Mouse (Mus musculus) urinary bladder, postnatal 4 days (tissue): ENCODE data around the gene Bcl2l12.
"Not testable (repeated sequence)": the region's sequence is repeated elsewhere in the genome, so short reads cannot be mapped to it uniquely, and the experiment has no call there.

Source experiments
- DNase-seq, 2 experiments: peaks; one replicate each; pipeline ENCODE4 v3.0.0; 2021 to 2022; ENCODE audit warnings: low spot score in 2 of 2

The Bcl2l12 gene

GRCm38 (mm10) chr7:44998501-44998955, at the start of gene Bcl2l12:
Gene Bcl2l12, minus strand, starts transcription at chr7:44998712.
- DNase-seq: no peak

- no peak for DNase-seq
Observed at GRCm38 (mm10) chr7:45047491-45047890, 49.0 kb upstream of the Bcl2l12 start.

DNA sequence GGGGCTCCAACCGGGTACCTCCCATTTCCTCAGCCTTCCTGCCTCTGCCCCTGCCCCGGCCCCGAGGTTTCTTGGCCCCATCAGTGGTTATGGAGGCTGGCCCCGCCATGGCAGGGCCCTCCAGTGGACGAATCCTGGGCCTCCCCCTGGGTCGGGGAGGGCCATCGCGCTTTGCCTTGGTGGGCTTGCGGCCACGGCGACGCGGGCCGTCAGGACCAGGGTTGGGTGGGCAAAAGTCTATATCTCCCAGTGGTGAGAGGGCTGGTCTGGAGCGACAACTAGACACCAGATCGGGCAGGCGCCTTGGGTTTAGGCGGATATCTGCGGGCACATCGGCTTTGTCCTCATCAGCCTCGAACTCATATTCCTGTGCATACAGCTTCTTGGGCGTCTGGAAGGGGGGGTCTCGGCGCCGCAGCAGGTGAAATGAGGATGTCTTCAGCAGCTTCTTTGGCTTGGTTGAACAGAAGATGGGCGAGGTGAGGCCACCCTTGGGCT, 48.4 kb upstream of the Bcl2l12 start:
- no peak for DNase-seq

DNA sequence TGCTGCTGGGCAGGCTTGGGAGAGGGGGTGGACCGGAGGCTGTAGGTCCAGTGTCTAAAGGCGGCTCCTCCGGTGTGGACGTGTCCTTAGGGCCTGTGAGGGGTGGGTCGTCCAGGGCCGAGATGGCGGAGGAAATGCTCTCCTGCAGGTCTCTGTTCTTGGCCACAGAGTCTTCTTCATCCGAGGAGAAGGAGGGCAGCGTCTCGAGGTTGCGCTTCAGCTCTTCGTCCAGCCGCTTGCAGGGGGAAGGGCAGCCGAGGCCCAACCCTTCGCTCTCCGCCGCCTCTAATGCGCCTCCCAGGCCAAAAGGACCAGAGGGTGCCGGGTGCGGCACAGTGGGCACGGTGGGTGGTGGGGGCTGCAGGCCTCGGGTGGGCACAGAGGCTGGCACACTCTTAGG, 47.2 kb upstream of the Bcl2l12 start:
- no peak for DNase-seq

DNA sequence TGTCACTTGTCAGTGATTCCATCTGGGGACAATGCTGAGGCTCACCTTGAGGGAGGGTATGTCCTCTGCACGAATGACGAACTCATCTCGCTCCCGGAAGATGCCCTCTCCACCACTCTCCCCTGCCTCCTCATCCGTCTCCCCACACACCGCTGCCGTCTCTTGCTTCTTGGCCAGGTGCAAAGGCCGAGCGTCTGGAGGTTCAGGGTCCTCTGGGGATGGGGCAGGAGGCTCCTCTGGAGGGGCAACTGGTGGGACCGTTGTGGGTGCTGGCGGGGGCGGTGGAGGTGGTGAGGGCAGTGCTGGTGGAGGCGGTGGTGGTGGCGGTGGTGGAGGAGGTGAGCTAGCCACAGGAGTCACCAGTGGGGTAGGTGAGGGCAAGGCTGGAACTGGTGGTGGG, 44.8 kb upstream of the Bcl2l12 start:
- no peak for DNase-seq

GRCm38 (mm10) chr7:45040851-45041250, 42.3 kb upstream of the Bcl2l12 start:
- DNase-seq: no peak

- DNase-seq: no peak
Observed at GRCm38 (mm10) chr7:45038411-45038810, 39.9 kb upstream of the Bcl2l12 start.

DNA sequence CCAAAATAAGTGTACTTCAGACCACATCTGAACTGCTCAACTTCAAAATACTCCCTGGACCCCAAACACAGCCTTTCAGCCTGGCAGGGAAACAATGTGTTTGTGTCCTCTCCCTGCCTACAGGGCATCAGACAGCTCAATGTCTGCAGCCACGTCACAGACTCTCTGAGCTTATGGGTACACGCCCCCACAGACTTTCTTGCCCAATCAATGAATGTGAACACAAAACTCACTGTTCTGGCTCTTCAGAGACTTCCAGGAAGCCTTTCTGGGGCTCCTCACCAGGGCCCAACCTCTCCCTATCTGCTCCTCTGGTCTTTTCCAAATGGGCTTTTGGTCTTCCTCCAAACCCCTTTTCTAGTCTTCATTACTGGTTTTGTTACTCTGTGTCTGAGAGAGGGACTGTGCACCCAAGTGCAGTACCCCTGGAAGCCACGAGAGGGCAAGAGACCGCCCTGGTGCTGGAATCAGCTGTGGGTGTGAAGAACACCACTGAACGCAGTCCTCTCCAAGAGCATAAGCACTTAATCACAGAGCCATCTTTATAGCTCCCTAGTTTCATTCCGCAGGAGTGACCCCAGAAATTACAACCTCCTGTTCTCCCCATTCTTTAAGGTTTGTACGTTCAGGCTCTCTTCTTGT, 39.3 kb upstream of the Bcl2l12 start:
- peak in 1 of 2 experiments; percentile 78 for DNase-seq

DNA sequence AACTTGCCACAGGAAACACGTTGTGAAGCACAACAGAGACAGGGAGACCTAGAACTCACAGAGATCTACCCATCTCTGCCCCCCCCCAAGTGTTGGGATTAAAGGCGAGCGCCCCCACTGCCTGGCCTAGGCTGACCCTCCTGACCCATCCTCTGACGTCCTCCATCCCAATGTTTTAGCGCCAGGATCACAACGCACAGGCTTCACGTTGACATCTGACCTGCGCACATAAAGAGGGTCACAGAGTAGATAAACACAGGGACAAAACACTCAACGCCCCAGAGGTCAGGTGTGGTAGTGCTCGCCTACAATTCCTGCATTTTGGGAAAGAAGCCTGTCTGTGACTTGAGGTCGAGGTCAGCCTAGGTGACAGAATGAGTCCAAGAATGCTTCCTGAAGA, 38.2 kb upstream of the Bcl2l12 start:
- DNase-seq: no peak

- DNase-seq: no peak
Observed at GRCm38 (mm10) chr7:45035631-45036030, 37.1 kb upstream of the Bcl2l12 start.

GRCm38 (mm10) chr7:45033722-45034359, 35.3 kb upstream of the Bcl2l12 start:
- DNase-seq: no peak

DNA sequence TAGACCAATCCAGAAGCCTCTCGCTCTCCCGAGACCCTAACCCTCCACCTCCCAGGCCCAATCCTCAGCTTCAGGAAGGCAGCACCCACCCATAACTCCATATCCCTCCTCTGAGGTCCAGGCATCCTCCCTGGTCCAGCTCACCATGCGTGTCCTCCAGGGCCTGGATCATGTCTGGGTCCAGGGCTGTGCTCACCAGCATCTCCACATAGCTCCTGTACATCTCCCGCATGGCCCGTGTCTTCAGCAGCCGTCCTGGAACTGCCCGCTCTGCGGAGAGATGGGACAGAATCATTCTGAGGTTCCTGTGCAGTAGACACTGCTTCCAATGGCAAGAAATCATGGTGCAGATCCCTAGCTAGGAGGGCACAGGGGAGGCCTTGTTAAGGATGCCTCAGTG, 32.3 kb upstream of the Bcl2l12 start:
- DNase-seq: no peak

GRCm38 (mm10) chr7:45029995-45030394, 31.5 kb upstream of the Bcl2l12 start:
- DNase-seq: no peak

DNA sequence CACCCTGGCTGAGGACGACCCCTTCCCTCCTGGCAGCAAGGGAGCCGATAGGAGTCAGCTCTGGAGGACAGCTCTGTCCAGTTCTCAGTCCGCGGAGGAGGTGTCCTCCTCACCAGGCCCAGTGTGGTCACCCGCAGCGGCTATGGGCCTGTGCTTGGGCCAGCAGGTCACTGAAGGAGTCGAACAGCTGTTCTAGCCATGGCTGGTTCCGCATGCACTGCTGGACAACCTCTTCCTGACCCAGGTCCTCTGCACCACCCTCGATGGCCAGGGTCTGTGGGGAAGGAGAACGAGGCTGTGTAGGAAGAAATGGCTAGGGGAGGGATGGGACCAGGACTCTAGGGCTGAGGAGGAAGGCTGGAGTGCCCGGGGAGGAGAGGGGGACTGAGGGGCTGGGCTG, 29.8 kb upstream of the Bcl2l12 start:
- DNase-seq: no peak

- DNase-seq: no peak
Observed at GRCm38 (mm10) chr7:45027761-45028160, 29.2 kb upstream of the Bcl2l12 start.

DNA sequence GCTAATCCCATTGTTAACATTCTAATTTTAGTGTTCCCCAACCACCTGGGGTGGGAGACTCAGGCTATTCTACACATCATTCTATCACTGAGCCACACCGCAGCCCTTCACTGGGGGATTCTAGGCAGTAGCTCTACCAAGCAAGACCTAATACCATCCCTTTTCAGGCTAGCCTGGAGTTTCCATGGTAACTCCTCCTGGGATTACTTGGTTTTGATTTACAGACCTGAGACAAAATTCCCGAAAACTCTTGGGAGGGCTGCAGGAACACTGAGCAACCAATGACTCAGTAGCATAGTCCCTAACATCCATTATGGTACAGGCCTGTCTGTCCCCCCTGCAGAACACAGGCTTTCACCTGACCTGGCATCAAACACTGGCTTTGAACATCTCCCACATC, 27.7 kb upstream of the Bcl2l12 start:
- DNase-seq: no peak

DNA sequence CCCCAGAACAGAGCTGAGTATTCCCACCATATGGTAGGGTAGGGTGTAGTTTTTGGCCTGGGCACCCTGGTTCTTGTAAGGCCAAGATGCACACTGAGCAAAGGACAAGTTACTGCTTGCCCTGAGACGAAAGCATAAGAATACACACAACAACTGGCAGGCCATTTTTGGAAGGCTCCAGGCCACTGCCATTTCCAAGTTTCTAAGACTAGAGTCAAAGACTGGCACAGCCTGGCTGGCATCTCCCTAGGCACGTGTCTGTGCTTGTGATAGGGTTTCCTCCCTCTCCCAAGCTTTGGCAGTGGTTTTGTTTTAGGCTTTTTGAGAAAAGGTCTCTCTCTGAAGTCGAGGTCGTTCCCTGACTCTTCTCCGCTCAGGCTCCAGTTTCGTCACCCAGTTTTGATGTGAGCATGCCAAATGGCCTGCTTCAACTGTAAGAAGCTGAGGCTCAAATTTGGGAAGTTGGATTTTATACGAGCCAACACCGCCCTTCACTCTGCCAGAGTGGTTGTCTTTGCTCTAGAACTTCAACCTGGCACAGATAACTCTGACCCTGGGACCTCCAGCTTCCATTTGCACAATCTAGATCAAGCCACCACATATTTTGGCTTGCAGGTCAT, 27.2 kb upstream of the Bcl2l12 start:
- no peak for DNase-seq

- DNase-seq: no peak
Observed at GRCm38 (mm10) chr7:45024281-45025248, 26.1 kb upstream of the Bcl2l12 start.

DNA sequence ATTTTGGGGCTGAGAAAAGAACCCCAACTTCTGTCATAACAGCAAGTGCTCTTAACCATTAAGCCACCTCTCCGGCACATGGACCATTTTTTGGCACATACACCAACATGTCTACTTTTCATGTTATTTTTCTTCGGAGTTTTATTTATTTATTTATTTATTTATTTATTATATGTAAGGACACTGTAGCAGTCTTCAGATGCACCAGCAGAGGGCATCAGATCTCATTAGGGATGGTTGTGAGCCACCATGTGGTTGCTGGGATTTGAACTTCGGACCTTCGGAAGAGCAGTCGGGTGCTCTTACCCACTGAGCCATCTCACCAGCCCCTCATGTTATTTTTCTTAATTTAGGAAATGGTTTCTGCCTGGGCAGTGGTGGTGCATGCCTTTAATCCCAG, 25.2 kb upstream of the Bcl2l12 start:
- not testable (repeated sequence) for DNase-seq

DNA sequence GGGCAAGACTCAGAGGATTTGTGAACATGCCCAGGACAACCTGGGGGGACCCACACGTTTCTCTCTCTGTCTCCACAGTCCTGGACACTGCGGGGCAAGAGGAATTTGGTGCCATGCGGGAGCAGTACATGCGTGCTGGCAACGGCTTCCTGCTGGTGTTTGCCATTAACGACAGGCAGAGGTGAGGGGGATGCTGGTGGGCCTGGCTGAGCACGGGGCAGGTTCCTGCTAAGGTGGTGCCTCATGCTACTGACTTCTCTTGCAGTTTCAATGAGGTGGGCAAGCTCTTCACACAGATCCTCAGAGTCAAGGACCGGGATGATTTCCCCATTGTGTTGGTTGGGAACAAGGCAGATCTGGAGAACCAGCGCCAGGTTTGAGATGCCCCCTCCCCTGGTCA, 21.7 kb upstream of the Bcl2l12 start:
- DNase-seq: no peak

DNA sequence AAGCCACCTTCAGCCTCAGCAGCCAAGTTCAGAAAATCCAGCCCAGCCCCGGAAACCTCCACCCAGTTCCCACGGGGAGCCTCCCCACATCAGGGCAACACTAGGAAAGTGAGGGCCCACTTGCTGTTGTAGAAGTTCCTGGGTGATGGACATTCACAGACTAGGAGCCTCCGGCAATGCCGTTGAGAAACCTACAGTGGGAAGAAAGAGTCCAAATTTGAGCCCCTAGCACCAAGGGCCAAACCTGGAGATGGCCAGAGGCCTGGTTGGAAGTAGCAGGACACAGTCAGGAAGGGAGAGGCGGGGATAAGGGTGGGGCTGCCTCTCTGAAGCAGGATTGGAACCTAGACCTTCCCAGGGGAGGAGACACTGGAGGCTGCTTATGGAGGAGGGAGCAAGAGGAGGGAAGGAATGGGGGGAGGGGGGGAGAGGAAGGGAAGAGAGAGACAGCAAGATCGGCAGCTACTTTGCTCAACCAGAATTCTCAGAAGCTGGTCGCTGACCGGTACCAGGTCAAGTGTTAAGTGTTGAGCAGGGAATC, 20.6 kb upstream of the Bcl2l12 start:
- peak in 1 of 2 experiments; percentile 61 for DNase-seq
